Mouse (Mus musculus): Measurements from ENCODE around the gene Gzmb. TPM values are rescaled to one million over a fixed set of nuclear protein-coding genes. Genes with fewer than 3 reads are reported as not detected.
"Not testable (repeated sequence)": the region's sequence is repeated elsewhere in the genome, so short reads cannot be mapped to it uniquely, and the experiment has no call there.

Gzmb gene
- not detected for total RNA-seq (2021)

DNA sequence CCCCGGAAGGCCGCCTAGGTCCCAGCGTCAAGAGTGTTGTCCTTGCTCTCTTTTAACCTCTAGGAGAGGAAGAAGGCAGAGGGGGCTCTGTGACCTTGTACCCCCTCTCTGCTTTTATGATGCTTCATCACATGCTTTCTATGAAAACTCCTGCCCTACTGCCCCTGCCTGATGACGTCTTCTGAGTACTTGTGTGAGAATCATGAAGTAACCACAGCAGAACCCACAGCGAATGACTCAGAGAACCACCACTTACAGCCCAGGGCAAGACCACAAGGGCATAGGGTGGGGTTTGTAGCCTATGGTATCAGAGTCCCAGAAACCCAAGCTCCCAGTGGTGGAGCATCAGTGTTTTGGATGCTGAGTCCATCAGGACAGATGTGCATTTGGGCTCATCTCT, at the start of gene Gzmb:
Gzmb (minus strand) TSS at position 108 of the 400 bp plus-strand sequence.
- DNase-seq (ENCODE audit: low spot score) = no peak
- intact Hi-C loops (cut with DNase I) = no loop called here

- intact Hi-C loops (cut with DNase I) = loop anchor here (10.0 kb wide), 2 partner anchors 83 to 153 kb away; no protein-coding TSS in a partner anchor
- not testable (repeated sequence) for DNase-seq (ENCODE audit: low spot score)
Measured at GRCm38 (mm10) chr14:56311801-56312200, 49.7 kb upstream of the Gzmb start.

DNA sequence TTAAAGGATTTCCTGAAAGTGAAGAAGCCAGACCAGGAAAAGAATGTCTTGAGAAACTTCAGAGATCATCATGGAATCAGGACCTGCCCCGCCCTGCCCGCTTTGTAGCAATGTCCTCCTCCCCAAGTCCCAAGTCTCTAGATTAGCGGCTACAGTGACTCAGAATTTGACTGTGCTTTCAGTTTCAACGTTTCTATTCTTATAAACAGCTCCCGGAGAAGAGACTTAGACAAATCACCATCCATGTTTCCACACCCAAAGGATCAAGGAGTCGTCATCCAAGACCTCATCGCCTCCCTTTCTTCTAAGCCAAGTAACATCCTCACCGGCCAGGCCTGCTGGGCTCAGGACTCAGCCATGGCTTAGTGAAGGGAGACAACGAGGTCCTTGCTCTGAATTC, 48.2 kb upstream of the Gzmb start:
- intact Hi-C loops (cut with DNase I) = loop anchor here (10.0 kb wide), 2 partner anchors 85 to 155 kb away; no protein-coding TSS in a partner anchor
- no peak for DNase-seq (ENCODE audit: low spot score)

GRCm38 (mm10) chr14:56304149-56304548, 42.1 kb upstream of the Gzmb start:
- no peak for DNase-seq (ENCODE audit: low spot score)
- intact Hi-C loops (cut with DNase I) = loop anchor here (5.0 kb wide), 1 partner anchor 102 kb away; no protein-coding TSS in a partner anchor

GRCm38 (mm10) chr14:56303506-56304025, 41.5 kb upstream of the Gzmb start:
- intact Hi-C loops (cut with DNase I) = loop anchor here (5.0 kb wide), 1 partner anchor 101 kb away; no protein-coding TSS in a partner anchor
- no peak for DNase-seq (ENCODE audit: low spot score)

- no peak for DNase-seq (ENCODE audit: low spot score)
- intact Hi-C loops (cut with DNase I) = loop anchor here (5.0 kb wide), 1 partner anchor 100 kb away; no protein-coding TSS in a partner anchor
Measured at GRCm38 (mm10) chr14:56302091-56302490, 40.0 kb upstream of the Gzmb start.

GRCm38 (mm10) chr14:56296786-56297185, 34.7 kb upstream of the Gzmb start:
- intact Hi-C loops (cut with DNase I) = no loop called here

GRCm38 (mm10) chr14:56296106-56296505, 34.0 kb upstream of the Gzmb start:
- DNase-seq (ENCODE audit: low spot score) = no peak
- intact Hi-C loops (cut with DNase I) = no loop called here

More at GRCm38 (mm10) chr14:56296786-56297185, 34.7 kb upstream of the Gzmb start:
- no peak for DNase-seq (ENCODE audit: low spot score)

DNA sequence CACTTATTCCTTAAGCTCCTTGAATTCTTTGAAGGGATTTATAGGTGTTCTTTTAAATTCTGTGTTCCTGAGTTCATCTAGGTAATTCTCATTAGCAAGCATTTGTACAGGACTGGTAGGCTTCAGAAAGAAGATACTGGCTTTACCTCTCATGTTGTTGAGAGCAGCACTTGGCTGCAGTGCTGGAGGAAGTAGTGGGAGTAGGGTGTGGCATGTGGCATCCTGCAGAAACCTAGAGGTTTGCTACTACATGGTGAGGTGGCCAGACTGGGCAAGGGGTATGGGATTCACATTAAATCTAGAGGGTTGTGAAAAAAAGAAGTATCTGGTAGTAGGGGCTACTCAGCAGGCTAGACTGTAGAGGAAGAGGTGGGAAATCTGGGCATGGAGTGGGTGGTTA, 31.1 kb upstream of the Gzmb start:
- DNase-seq (ENCODE audit: low spot score) = no peak
- intact Hi-C loops (cut with DNase I) = no loop called here

DNA sequence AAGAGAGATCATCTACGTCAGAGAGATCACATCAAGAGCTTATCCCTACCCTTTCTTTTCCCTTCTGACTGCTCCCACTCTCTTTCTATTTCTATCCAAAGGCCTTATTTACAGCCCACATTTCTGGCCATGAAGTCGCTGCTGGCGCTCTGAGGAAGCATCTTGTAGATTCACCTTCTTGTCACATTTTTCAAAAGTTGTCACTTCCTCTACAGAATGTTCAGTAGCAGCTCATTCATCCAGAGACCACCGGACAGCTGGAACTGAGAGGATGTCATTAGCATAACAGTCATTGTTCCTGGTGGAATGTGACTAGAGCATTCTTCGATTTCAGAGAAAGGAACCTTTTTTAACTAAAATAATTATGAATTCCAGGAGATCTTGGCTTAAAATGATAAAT, 26.6 kb upstream of the Gzmb start:
- no peak for DNase-seq (ENCODE audit: low spot score)
- intact Hi-C loops (cut with DNase I) = no loop called here

DNA sequence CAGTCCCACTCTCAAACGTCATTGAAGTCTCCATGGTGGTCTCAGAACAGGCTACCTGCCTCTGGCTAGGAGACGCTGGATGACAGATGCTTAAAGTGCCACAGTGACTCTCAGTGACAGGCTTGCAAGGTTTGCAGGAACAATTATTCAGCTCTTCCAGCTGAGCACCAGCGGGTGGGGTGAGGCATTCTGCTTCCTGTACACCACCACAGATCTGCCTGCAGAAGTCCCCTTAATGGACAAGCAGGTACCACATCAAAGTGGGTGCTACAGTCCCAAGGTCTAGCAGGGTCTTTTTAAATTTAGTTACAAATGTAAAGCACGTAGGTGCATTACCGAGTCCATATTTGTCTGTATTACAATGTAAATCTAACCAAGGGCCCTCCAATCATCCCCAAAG, 25.7 kb upstream of the Gzmb start:
- no peak for DNase-seq (ENCODE audit: low spot score)
- intact Hi-C loops (cut with DNase I) = no loop called here

GRCm38 (mm10) chr14:56284356-56285325, 22.6 kb upstream of the Gzmb start:
- intact Hi-C loops (cut with DNase I) = no loop called here
- DNase-seq (ENCODE audit: low spot score) = no peak

- DNase-seq (ENCODE audit: low spot score) = no peak
- intact Hi-C loops (cut with DNase I) = no loop called here
Measured at GRCm38 (mm10) chr14:56283816-56284215, 21.8 kb upstream of the Gzmb start.

GRCm38 (mm10) chr14:56281090-56281489, 19.0 kb upstream of the Gzmb start:
- intact Hi-C loops (cut with DNase I) = no loop called here
- no peak for DNase-seq (ENCODE audit: low spot score)

- intact Hi-C loops (cut with DNase I) = not testable (repeated sequence)
Measured at GRCm38 (mm10) chr14:56278691-56279090, 16.6 kb upstream of the Gzmb start.

GRCm38 (mm10) chr14:56276096-56276495, 14.0 kb upstream of the Gzmb start:
- intact Hi-C loops (cut with DNase I); DNase-seq (ENCODE audit: low spot score): not testable (repeated sequence)

More at GRCm38 (mm10) chr14:56278691-56279090, 16.6 kb upstream of the Gzmb start:
- DNase-seq (ENCODE audit: low spot score) = not testable (repeated sequence)

DNA sequence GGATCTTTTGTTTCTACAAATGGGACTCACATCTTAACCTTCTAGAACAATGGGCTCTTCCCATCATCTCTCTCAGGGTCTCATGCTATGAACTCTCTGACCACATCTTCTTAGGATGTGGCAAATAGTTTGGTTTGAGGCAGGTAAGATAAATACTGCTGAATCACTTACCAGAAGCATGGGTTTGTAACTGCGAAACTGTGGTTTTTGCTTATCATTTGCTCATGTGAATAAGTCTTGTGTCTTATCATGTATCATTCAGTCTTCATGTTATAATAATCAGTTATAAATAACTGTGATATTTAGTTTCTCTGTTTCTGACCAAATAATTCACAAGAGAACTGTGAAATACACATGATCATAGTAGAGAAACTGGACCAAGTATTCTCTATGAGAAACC, 4.0 kb upstream of the Gzmb start:
- intact Hi-C loops (cut with DNase I) = no loop called here

DNA sequence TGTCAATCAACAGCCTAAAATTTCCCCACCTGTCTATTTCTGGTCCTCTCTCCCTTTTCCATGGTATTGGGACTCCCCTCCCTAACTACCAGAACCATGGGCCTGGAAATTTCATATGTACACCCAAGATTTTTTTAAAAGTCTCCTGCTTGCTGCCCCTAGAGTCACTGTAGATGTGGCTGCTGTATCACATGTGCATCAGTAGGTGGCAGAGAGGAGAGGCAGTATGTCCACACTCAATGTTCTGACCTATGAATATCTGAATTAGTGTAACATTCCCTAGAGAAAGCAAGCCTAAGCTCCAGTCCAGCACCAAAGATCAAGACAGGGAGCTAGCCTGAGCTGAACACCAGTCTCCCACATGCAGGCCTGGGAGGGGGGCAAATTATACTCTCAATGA, 21.7 kb downstream of the Gzmb start:
- intact Hi-C loops (cut with DNase I) = no loop called here
- no peak for DNase-seq (ENCODE audit: low spot score)

More for the DNA sequence above, 4.0 kb upstream of the Gzmb start:
- no peak for DNase-seq (ENCODE audit: low spot score)

- DNase-seq (ENCODE audit: low spot score) = no peak
- intact Hi-C loops (cut with DNase I) = no loop called here
Measured at GRCm38 (mm10) chr14:56234556-56234955, 27.5 kb downstream of the Gzmb start, which contains the start of gene Gzmc. TSS of gene Gzmc (minus strand) at chr14:56234656.

DNA sequence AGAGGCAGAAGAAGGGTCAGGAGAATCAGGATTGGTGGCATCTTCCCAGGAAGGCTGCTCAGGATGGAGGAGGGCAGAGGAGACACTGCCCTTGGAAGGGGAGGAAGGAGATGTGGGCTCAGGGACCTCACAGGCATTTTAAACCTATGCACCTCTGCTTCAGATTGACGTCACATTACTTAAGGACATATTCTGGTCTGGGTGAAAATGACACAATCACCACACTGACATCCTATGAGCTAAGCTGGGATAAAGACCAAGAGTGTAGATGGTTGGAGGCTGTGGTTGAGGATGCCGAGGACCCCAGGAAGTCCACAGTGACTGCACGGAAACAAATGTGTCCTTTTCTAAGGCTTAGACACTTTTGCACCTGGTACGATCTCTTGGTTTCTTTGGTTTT, 50.7 kb downstream of the Gzmb start, which contains the start of gene Gzmf:
Gzmf (minus strand) TSS at position 101 of the 400 bp plus-strand sequence.
- intact Hi-C loops (cut with DNase I) = no loop called here
- DNase-seq (ENCODE audit: low spot score) = no peak

Measured in heart, postnatal 25 days (tissue).